Mouse (Mus musculus) heart, postnatal 0 days (tissue): ENCODE measurements around the gene Slc6a18. TPM values are rescaled to one million over a fixed set of nuclear protein-coding genes. Genes with fewer than 3 reads are reported as not detected.

Experiments used
- ATAC-seq: fragments of 200-750 bp; cut with Nextera tagmentation; 2 replicates; pipeline ENCODE4 v1.8.0; 2017; ENCODE audit warnings: low read depth, moderate number of reproducible peaks, moderate library complexity; ENCODE audit not compliant: insufficient read depth
- DNase-seq: peaks from one replicate; pipeline ENCODE4 v3.0.0-alpha.2; 2016; ENCODE audit warnings: low spot score
- H3K27ac ChIP-seq: fragments of 300-500 bp; sonication (generic); 2 replicates; pipeline ENCODE4 v1.5.1; 2014; ENCODE audit warnings: low read depth, mild to moderate bottlenecking
- H3K27me3 ChIP-seq: fragments of 300-500 bp; sonication (generic); 2 replicates; pipeline ENCODE4 v1.6.1; 2014; ENCODE audit warnings: low read length, mixed read lengths; ENCODE audit not compliant: control insufficient read depth, insufficient read depth
- H3K36me3 ChIP-seq: fragments of 300-500 bp; sonication (generic); replicated peaks from 2 replicates; pipeline ENCODE4 v1.6.1; 2014; ENCODE audit warnings: low read length, mixed read lengths; ENCODE audit not compliant: control insufficient read depth, insufficient read depth
- H3K4me1 ChIP-seq: fragments of 300-500 bp; sonication (generic); 2 replicates; pipeline ENCODE4 v1.6.1; 2014; ENCODE audit warnings: antibody characterized with exemption; ENCODE audit not compliant: control insufficient read depth, insufficient read depth
- H3K4me2 ChIP-seq: fragments of 300-500 bp; sonication (generic); 2 replicates; pipeline ENCODE4 v1.6.1; 2014; ENCODE audit warnings: low read depth, mild to moderate bottlenecking, low read length, moderate library complexity
- H3K4me3 ChIP-seq: fragments of 300-500 bp; sonication (generic); 2 replicates; pipeline ENCODE4 v1.5.1; 2014; ENCODE audit warnings: low read depth, low read length
- H3K9ac ChIP-seq: fragments of 300-500 bp; sonication (generic); replicated peaks from 2 replicates; pipeline ENCODE4 v1.6.1; 2014; ENCODE audit warnings: low read depth, low read length, mixed read lengths
- H3K9me3 ChIP-seq: fragments of 300-500 bp; sonication (generic); replicated peaks from 2 replicates; pipeline ENCODE4 v1.6.1; 2016; ENCODE audit warnings: low read length; ENCODE audit not compliant: control insufficient read depth
- CTCF ChIP-seq: IDR thresholded peaks from 2 replicates; pipeline ENCODE4 v1.5.1; 2016; ENCODE audit warnings: antibody characterized with exemption, control low read depth, low read depth
- EP300 ChIP-seq: IDR thresholded peaks from 2 replicates; pipeline ENCODE4 v1.6.1; 2016; ENCODE audit warnings: antibody characterized with exemption, low read depth
- WGBS: fragments of 180-500 bp; shearing (Covaris S2); extraction: QIAGEN DNeasy Blood & Tissue Kit; methylation state at CpG from one replicate; pipeline ENCODE4 v1.1.7; 2014; 5-methylcytosine and 5-hydroxymethylcytosine counted together
- polyA plus RNA-seq: library from polyadenylated mRNA; unstranded; fragments of >200 nt; fragmentation: Nextera tagmentation; extraction: Ambion mirVana; gene quantifications from 2 replicates; pipeline ENCODE4 v1.2.1, GENCODE M21; 2015
- total RNA-seq: library from RNA; depleted of rRNA; stranded (reverse); fragments of >200 nt; gene quantifications from 2 replicates; pipeline ENCODE4 v1.2.3, GENCODE M21; 2014; ENCODE audit warnings: low replicate concordance

Slc6a18 gene
- total and polyA plus RNA-seq, 2 experiments from 2014 or later: not detected

DNA sequence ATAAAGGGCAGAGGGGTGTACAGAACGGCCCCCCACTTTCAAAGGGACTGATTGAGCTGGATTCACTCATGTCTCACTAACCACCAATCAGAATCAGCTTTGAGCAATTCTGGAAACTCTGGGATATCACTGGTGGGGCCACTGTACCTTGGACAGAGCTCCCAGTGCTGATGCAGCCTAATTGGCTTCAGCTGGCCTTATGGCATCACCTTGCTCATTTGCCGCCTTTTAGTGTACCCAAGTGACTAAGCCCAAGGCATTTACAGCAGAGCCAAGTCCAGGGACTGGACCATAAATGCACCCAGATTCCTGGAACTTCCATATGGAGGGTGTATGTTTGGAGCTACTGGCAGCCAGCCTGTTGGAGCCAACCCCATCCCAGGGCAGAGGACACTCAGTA is 18.9 kb downstream of the Slc6a18 start:
- DNase-seq (no peak), ATAC-seq (no peak)
- 41% methylated on average over 2 of the region's 2 CpGs for WGBS
- H3K4me3 ChIP-seq: no peak overlapping the region
- H3K9me3 ChIP-seq: no peaks in the 10 kb centered on the region
- no peak overlapping the region for H3K4me2 ChIP-seq
- no peaks in the 10 kb centered on the region for H3K36me3 ChIP-seq
- H3K9ac ChIP-seq: no peak overlapping the region
- H3K27me3 ChIP-seq: peaks cover 3% of the 10 kb centered on the region; the same call in 1 of the 2 replicates
- TF ChIP-seq EP300 (no peak), CTCF (no peak)
- H3K4me1 ChIP-seq: no peaks in the 10 kb centered on the region
- no peak overlapping the region for H3K27ac ChIP-seq

GRCm38 (mm10) chr13:73654976-73655375 is 22.8 kb downstream of the Slc6a18 start:
- 64% methylated on average over 3 of the region's 3 CpGs for WGBS
- ATAC-seq (no peak), DNase-seq (no peak)
- H3K36me3 ChIP-seq: no peaks in the 10 kb centered on the region
- H3K27ac ChIP-seq: no peak overlapping the region
- no peaks in the 10 kb centered on the region for H3K9me3 ChIP-seq
- no peaks in the 10 kb centered on the region for H3K4me1 ChIP-seq
- TF ChIP-seq EP300: no peak
- no peak for TF ChIP-seq CTCF
- H3K4me2 ChIP-seq: no peak overlapping the region
- H3K27me3 ChIP-seq: peaks cover 3% of the 10 kb centered on the region; the same call in 1 of the 2 replicates
- H3K4me3 ChIP-seq: no peak overlapping the region
- no peak overlapping the region for H3K9ac ChIP-seq

GRCm38 (mm10) chr13:73653266-73653665 is 24.6 kb downstream of the Slc6a18 start:
- Histone ChIP-seq H3K4me1 (no peaks in the 10 kb centered on the region), H3K4me3 (no peak overlapping the region), H3K27ac (no peak overlapping the region), H3K4me2 (no peak overlapping the region), H3K36me3 (no peaks in the 10 kb centered on the region), H3K9me3 (no peaks in the 10 kb centered on the region), H3K27me3 (peaks cover 3% of the 10 kb centered on the region; the same call in 1 of the 2 replicates), H3K9ac (no peak overlapping the region)
- TF ChIP-seq EP300: no peak
- no peak for TF ChIP-seq CTCF
- WGBS: 76% methylated on average over 3 of the region's 3 CpGs
- ATAC-seq: no peak
- no peak for DNase-seq

GRCm38 (mm10) chr13:73646397-73647087 is 31.3 kb downstream of the Slc6a18 start:
- H3K4me2 ChIP-seq: no peak overlapping the region
- no peaks in the 10 kb centered on the region for H3K9me3 ChIP-seq
- no peaks in the 10 kb centered on the region for H3K36me3 ChIP-seq
- H3K4me1 ChIP-seq: no peaks in the 10 kb centered on the region
- DNase-seq (peak; percentile 50), ATAC-seq (peak; percentile 63; the same call in 1 of the 2 replicates)
- WGBS: 44% methylated on average over 6 of the region's 6 CpGs
- H3K27me3 ChIP-seq: no peaks in the 10 kb centered on the region
- no peak overlapping the region for H3K27ac ChIP-seq
- H3K4me3 ChIP-seq: no peak overlapping the region
- H3K9ac ChIP-seq: no peak overlapping the region
- no peak for TF ChIP-seq EP300
- peak; percentile 89 for TF ChIP-seq CTCF

- no peak for ATAC-seq
- TF ChIP-seq CTCF (no peak), EP300 (no peak)
- Histone ChIP-seq H3K27me3 (no peaks in the 10 kb centered on the region), H3K4me1 (no peaks in the 10 kb centered on the region), H3K9ac (no peak overlapping the region), H3K4me2 (no peak overlapping the region), H3K27ac (no peak overlapping the region), H3K36me3 (no peaks in the 10 kb centered on the region), H3K4me3 (no peak overlapping the region), H3K9me3 (no peaks in the 10 kb centered on the region)
- DNase-seq: no peak
- WGBS: 81% methylated on average over 4 of the region's 4 CpGs
Measured at GRCm38 (mm10) chr13:73641296-73641695, 36.5 kb downstream of the Slc6a18 start.

DNA sequence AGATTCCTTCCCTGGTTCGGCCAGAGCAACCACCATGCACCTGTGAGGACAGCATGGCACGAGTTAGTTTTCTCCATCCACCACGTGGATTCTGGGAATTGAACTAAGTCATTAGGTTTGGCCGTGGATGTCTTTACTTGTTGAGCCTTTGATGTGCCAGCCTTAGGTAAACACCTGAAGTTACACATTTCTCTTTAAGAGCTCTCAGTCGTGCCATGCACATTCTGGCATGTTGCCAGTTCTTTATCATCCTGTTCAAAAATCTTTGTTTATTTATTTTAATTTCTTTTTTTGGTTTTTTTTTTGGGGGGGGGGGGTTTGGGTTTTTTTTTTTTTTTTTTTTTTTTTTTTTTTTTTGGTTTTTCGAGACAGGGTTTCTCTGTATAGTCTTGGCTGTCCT is 40.0 kb downstream of the Slc6a18 start:
- Histone ChIP-seq H3K9me3 (no peaks in the 10 kb centered on the region), H3K27ac (no peak overlapping the region), H3K36me3 (no peaks in the 10 kb centered on the region), H3K4me2 (no peak overlapping the region), H3K9ac (no peak overlapping the region), H3K27me3 (no peaks in the 10 kb centered on the region), H3K4me3 (no peak overlapping the region), H3K4me1 (no peaks in the 10 kb centered on the region)
- DNase-seq: no peak
- TF ChIP-seq CTCF (no peak), EP300 (no peak)
- WGBS: 74% methylated on average over 5 of the region's 6 CpGs
- no peak for ATAC-seq
